Mouse (Mus musculus): ENCODE data around the gene Ifna11. TPM values are rescaled to one million over a fixed set of nuclear protein-coding genes. Genes with fewer than 3 reads are reported as not detected.

Gene Ifna11
- polyA plus RNA-seq, 1 experiment, result not detected

GRCm38 (mm10) chr4:88867926-88868911 lies 48.5 kb downstream of the Ifna11 start:
- 7% methylated on average over 31 of the region's 31 CpGs for WGBS

More at GRCm38 (mm10) chr4:88867926-88868911, 48.5 kb downstream of the Ifna11 start:
- no peak overlapping the region for H3K27ac ChIP-seq (ENCODE audit: insufficient read depth, low read depth, low read length)
- H3K4me3 ChIP-seq (ENCODE audit: insufficient read depth, low read depth, low read length), result peak overlapping the region; percentile 58
- H3K4me1 ChIP-seq (ENCODE audit: control insufficient read depth, insufficient read depth, low read length), result peaks cover 4% of the 10 kb centered on the region; the same call in 1 of the 2 replicates
- TF ChIP-seq CTCF (IDR thresholded peaks at IDR 0.05; ENCODE audit: insufficient read depth, low read depth, low read length) (no peak), POLR2A (IDR thresholded peaks at IDR 0.05; ENCODE audit: insufficient read depth, low read depth, low read length) (no peak)

Other genes with a start within 250 kb of the Ifna11 start
- gene Ifna14, start 248.2 kb upstream of the Ifna11 start, polyA plus RNA-seq (2012; ENCODE audit: insufficient read depth, insufficient read length, low replicate concordance, missing spikeins), result not detected in 2 replicates
- gene Ifna9, start 227.6 kb upstream of the Ifna11 start, polyA plus RNA-seq (2012; ENCODE audit: insufficient read depth, insufficient read length, low replicate concordance, missing spikeins), result not detected in 2 replicates
- not detected in 2 replicates for gene Ifna12, start 216.6 kb upstream of the Ifna11 start, polyA plus RNA-seq (2012; ENCODE audit: insufficient read depth, insufficient read length, low replicate concordance, missing spikeins)
- gene C87499, start 185.5 kb upstream of the Ifna11 start, polyA plus RNA-seq (2012; ENCODE audit: insufficient read depth, insufficient read length, low replicate concordance, missing spikeins), result not detected in 2 replicates
- not detected in 2 replicates for gene Ifna13, start 175.5 kb upstream of the Ifna11 start, polyA plus RNA-seq (2012; ENCODE audit: insufficient read depth, insufficient read length, low replicate concordance, missing spikeins)
- not detected in 2 replicates for gene Ifna16, start 143.0 kb upstream of the Ifna11 start, polyA plus RNA-seq (2012; ENCODE audit: insufficient read depth, insufficient read length, low replicate concordance, missing spikeins)
- not detected in 2 replicates for gene Ifna2, start 136.0 kb upstream of the Ifna11 start, polyA plus RNA-seq (2012; ENCODE audit: insufficient read depth, insufficient read length, low replicate concordance, missing spikeins)
- not detected in 2 replicates for gene Ifnab, start 128.6 kb upstream of the Ifna11 start, polyA plus RNA-seq (2012; ENCODE audit: insufficient read depth, insufficient read length, low replicate concordance, missing spikeins)
- gene Gm26566, start 98.2 kb upstream of the Ifna11 start, polyA plus RNA-seq (2012; ENCODE audit: insufficient read depth, insufficient read length, low replicate concordance, missing spikeins), result not detected in 2 replicates
- gene Klhl9, start 97.5 kb upstream of the Ifna11 start, polyA plus RNA-seq (2012; ENCODE audit: insufficient read depth, insufficient read length, low replicate concordance, missing spikeins), result not detected in 2 replicates
- not detected in 2 replicates for gene Gm13271, start 65.1 kb upstream of the Ifna11 start, polyA plus RNA-seq (2012; ENCODE audit: insufficient read depth, insufficient read length, low replicate concordance, missing spikeins)
- gene Gm13283, start 59.8 kb upstream of the Ifna11 start, polyA plus RNA-seq (2012; ENCODE audit: insufficient read depth, insufficient read length, low replicate concordance, missing spikeins), result not detected in 2 replicates
- gene Gm13290, start 46.1 kb upstream of the Ifna11 start, polyA plus RNA-seq (2012; ENCODE audit: insufficient read depth, insufficient read length, low replicate concordance, missing spikeins), result not detected in 2 replicates
- gene Gm13289, start 43.0 kb upstream of the Ifna11 start, polyA plus RNA-seq (2012; ENCODE audit: insufficient read depth, insufficient read length, low replicate concordance, missing spikeins), result not detected in 2 replicates
- not detected in 2 replicates for gene Gm13272, start 40.1 kb upstream of the Ifna11 start, polyA plus RNA-seq (2012; ENCODE audit: insufficient read depth, insufficient read length, low replicate concordance, missing spikeins)
- gene Ifnz, start 37.8 kb upstream of the Ifna11 start, polyA plus RNA-seq (2012; ENCODE audit: insufficient read depth, insufficient read length, low replicate concordance, missing spikeins), result not detected in 2 replicates
- not detected in 2 replicates for gene Gm13276, start 34.2 kb upstream of the Ifna11 start, polyA plus RNA-seq (2012; ENCODE audit: insufficient read depth, insufficient read length, low replicate concordance, missing spikeins)
- not detected in 2 replicates for gene Gm13277, start 31.3 kb upstream of the Ifna11 start, polyA plus RNA-seq (2012; ENCODE audit: insufficient read depth, insufficient read length, low replicate concordance, missing spikeins)
- not detected in 2 replicates for gene Gm13278, start 28.4 kb upstream of the Ifna11 start, polyA plus RNA-seq (2012; ENCODE audit: insufficient read depth, insufficient read length, low replicate concordance, missing spikeins)
- not detected in 2 replicates for gene Gm13275, start 25.5 kb upstream of the Ifna11 start, polyA plus RNA-seq (2012; ENCODE audit: insufficient read depth, insufficient read length, low replicate concordance, missing spikeins)
- not detected in 2 replicates for gene Gm13279, start 22.6 kb upstream of the Ifna11 start, polyA plus RNA-seq (2012; ENCODE audit: insufficient read depth, insufficient read length, low replicate concordance, missing spikeins)
- not detected in 2 replicates for gene Gm13285, start 20.3 kb upstream of the Ifna11 start, polyA plus RNA-seq (2012; ENCODE audit: insufficient read depth, insufficient read length, low replicate concordance, missing spikeins)
- not detected in 2 replicates for gene Gm13287, start 16.7 kb upstream of the Ifna11 start, polyA plus RNA-seq (2012; ENCODE audit: insufficient read depth, insufficient read length, low replicate concordance, missing spikeins)
- gene Gm13288, start 14.4 kb upstream of the Ifna11 start, polyA plus RNA-seq (2012; ENCODE audit: insufficient read depth, insufficient read length, low replicate concordance, missing spikeins), result not detected in 2 replicates
- not detected in 2 replicates for gene Ifna7, start 3.7 kb upstream of the Ifna11 start, polyA plus RNA-seq (2012; ENCODE audit: insufficient read depth, insufficient read length, low replicate concordance, missing spikeins)
- gene Ifna6, start 7.5 kb downstream of the Ifna11 start, polyA plus RNA-seq (2012; ENCODE audit: insufficient read depth, insufficient read length, low replicate concordance, missing spikeins), result not detected in 2 replicates
- not detected in 2 replicates for gene Ifna5, start 15.6 kb downstream of the Ifna11 start, polyA plus RNA-seq (2012; ENCODE audit: insufficient read depth, insufficient read length, low replicate concordance, missing spikeins)
- not detected in 2 replicates for gene Ifna4, start 21.9 kb downstream of the Ifna11 start, polyA plus RNA-seq (2012; ENCODE audit: insufficient read depth, insufficient read length, low replicate concordance, missing spikeins)
- gene Ifna1, start 30.1 kb downstream of the Ifna11 start, polyA plus RNA-seq (2012; ENCODE audit: insufficient read depth, insufficient read length, low replicate concordance, missing spikeins), result not detected in 2 replicates
- not detected in 2 replicates for gene Ifne, start 60.2 kb downstream of the Ifna11 start, polyA plus RNA-seq (2012; ENCODE audit: insufficient read depth, insufficient read length, low replicate concordance, missing spikeins)

Measured in olfactory bulb, adult 2 months (tissue).